Mouse (Mus musculus): ENCODE results near the gene Gpr55. TPM values are rescaled to one million over a fixed set of nuclear protein-coding genes. Genes with fewer than 3 reads are reported as not detected.

Gpr55 gene
- total RNA-seq, 1 experiment = 0.18 TPM

GRCm38 (mm10) chr1:85925183-85925582 is 35.6 kb downstream of the Gpr55 start:
- no peak overlapping the region for H3K9ac ChIP-seq (ENCODE audit: insufficient read depth, low read depth, low read length, poor library complexity, severe bottlenecking)
- H3K36me3 ChIP-seq (ENCODE audit: control insufficient read depth, insufficient read depth, low read length, poor library complexity, severe bottlenecking) = no peaks in the 10 kb centered on the region
- H3K27ac ChIP-seq (ENCODE audit: insufficient read depth, low read depth, low read length, poor library complexity, severe bottlenecking) = no peak overlapping the region
- H3K9me3 ChIP-seq (ENCODE audit: control insufficient read depth, insufficient read depth, low read depth, low read length) = no peaks in the 10 kb centered on the region
- no peaks in the 10 kb centered on the region for H3K4me1 ChIP-seq (ENCODE audit: control insufficient read depth in 2 of 2, insufficient read depth in 2 of 2, low read length in 2 of 2, poor library complexity in 1 of 2)
- in situ Hi-C loops (cut with MboI; ENCODE audit: low sequenced_read_pairs in 2 of 2, unreplicated experiment in 2 of 2) = no loop called here
- H3K4me3 ChIP-seq (ENCODE audit: insufficient read depth in 1 of 2, low read depth in 1 of 2, low read length in 2 of 2, poor library complexity in 1 of 2, severe bottlenecking in 1 of 2) = no peak overlapping the region
- DNase-seq (ENCODE audit: low read depth, low spot score) = no peak
- TF ChIP-seq MAFK (IDR thresholded peaks at IDR 0.05; ENCODE audit: insufficient read depth, low read depth, low read length) (no peak), ZNF384 (IDR thresholded peaks at IDR 0.05; ENCODE audit: low read depth, low read length) (no peak), ZC3H11A (IDR thresholded peaks at IDR 0.05; ENCODE audit: borderline replicate concordance, low read depth, low read length) (no peak), HCFC1 (IDR thresholded peaks at IDR 0.05; ENCODE audit: borderline replicate concordance, insufficient read depth, low read length) (no peak), CHD2 (IDR thresholded peaks at IDR 0.05; ENCODE audit: low read depth, low read length) (no peak)

GRCm38 (mm10) chr1:85922865-85923211 is 38.0 kb downstream of the Gpr55 start:
- H3K9ac ChIP-seq (ENCODE audit: insufficient read depth, low read depth, low read length, poor library complexity, severe bottlenecking) = no peak overlapping the region
- H3K9me3 ChIP-seq (ENCODE audit: control insufficient read depth, insufficient read depth, low read depth, low read length) = no peaks in the 10 kb centered on the region
- H3K4me3 ChIP-seq (ENCODE audit: insufficient read depth in 1 of 2, low read depth in 1 of 2, low read length in 2 of 2, poor library complexity in 1 of 2, severe bottlenecking in 1 of 2) = no peak overlapping the region
- no peaks in the 10 kb centered on the region for H3K36me3 ChIP-seq (ENCODE audit: control insufficient read depth, insufficient read depth, low read length, poor library complexity, severe bottlenecking)
- in situ Hi-C loops (cut with MboI; ENCODE audit: low sequenced_read_pairs in 2 of 2, unreplicated experiment in 2 of 2) = no loop called here
- no peak for DNase-seq (ENCODE audit: low read depth, low spot score)
- TF ChIP-seq ZNF384 (IDR thresholded peaks at IDR 0.05; ENCODE audit: low read depth, low read length) = no peak
- TF ChIP-seq MAFK (IDR thresholded peaks at IDR 0.05; ENCODE audit: insufficient read depth, low read depth, low read length) = no peak
- TF ChIP-seq HCFC1 (IDR thresholded peaks at IDR 0.05; ENCODE audit: borderline replicate concordance, insufficient read depth, low read length) = no peak
- no peak for TF ChIP-seq CHD2 (IDR thresholded peaks at IDR 0.05; ENCODE audit: low read depth, low read length)
- TF ChIP-seq ZC3H11A (IDR thresholded peaks at IDR 0.05; ENCODE audit: borderline replicate concordance, low read depth, low read length) = no peak
- H3K4me1 ChIP-seq (ENCODE audit: control insufficient read depth in 2 of 2, insufficient read depth in 2 of 2, low read length in 2 of 2, poor library complexity in 1 of 2) = no peaks in the 10 kb centered on the region
- H3K27ac ChIP-seq (ENCODE audit: insufficient read depth, low read depth, low read length, poor library complexity, severe bottlenecking) = no peak overlapping the region

- Histone ChIP-seq H3K4me3 (ENCODE audit: insufficient read depth in 1 of 2, low read depth in 1 of 2, low read length in 2 of 2, poor library complexity in 1 of 2, severe bottlenecking in 1 of 2) (no peak overlapping the region), H3K9ac (ENCODE audit: insufficient read depth, low read depth, low read length, poor library complexity, severe bottlenecking) (no peak overlapping the region), H3K9me3 (ENCODE audit: control insufficient read depth, insufficient read depth, low read depth, low read length) (no peaks in the 10 kb centered on the region), H3K4me1 (ENCODE audit: control insufficient read depth in 2 of 2, insufficient read depth in 2 of 2, low read length in 2 of 2, poor library complexity in 1 of 2) (no peaks in the 10 kb centered on the region), H3K27ac (ENCODE audit: insufficient read depth, low read depth, low read length, poor library complexity, severe bottlenecking) (no peak overlapping the region), H3K36me3 (ENCODE audit: control insufficient read depth, insufficient read depth, low read length, poor library complexity, severe bottlenecking) (no peaks in the 10 kb centered on the region)
- in situ Hi-C loops (cut with MboI; ENCODE audit: low sequenced_read_pairs in 2 of 2, unreplicated experiment in 2 of 2) = no loop called here
- TF ChIP-seq ZC3H11A (IDR thresholded peaks at IDR 0.05; ENCODE audit: borderline replicate concordance, low read depth, low read length) (no peak), HCFC1 (IDR thresholded peaks at IDR 0.05; ENCODE audit: borderline replicate concordance, insufficient read depth, low read length) (no peak), ZNF384 (IDR thresholded peaks at IDR 0.05; ENCODE audit: low read depth, low read length) (no peak), MAFK (IDR thresholded peaks at IDR 0.05; ENCODE audit: insufficient read depth, low read depth, low read length) (no peak), CHD2 (IDR thresholded peaks at IDR 0.05; ENCODE audit: low read depth, low read length) (no peak)
- no peak for DNase-seq (ENCODE audit: low read depth, low spot score)
Measured at GRCm38 (mm10) chr1:85922127-85922864, 38.5 kb downstream of the Gpr55 start.

- no peak for TF ChIP-seq ZNF384 (IDR thresholded peaks at IDR 0.05; ENCODE audit: low read depth, low read length)
- TF ChIP-seq HCFC1 (IDR thresholded peaks at IDR 0.05; ENCODE audit: borderline replicate concordance, insufficient read depth, low read length) = no peak
- no peak for TF ChIP-seq ZC3H11A (IDR thresholded peaks at IDR 0.05; ENCODE audit: borderline replicate concordance, low read depth, low read length)
- no peak for TF ChIP-seq CHD2 (IDR thresholded peaks at IDR 0.05; ENCODE audit: low read depth, low read length)
- no peak for TF ChIP-seq MAFK (IDR thresholded peaks at IDR 0.05; ENCODE audit: insufficient read depth, low read depth, low read length)
- in situ Hi-C loops (cut with MboI; ENCODE audit: low sequenced_read_pairs in 2 of 2, unreplicated experiment in 2 of 2) = no loop called here
- no peaks in the 10 kb centered on the region for H3K9me3 ChIP-seq (ENCODE audit: control insufficient read depth, insufficient read depth, low read depth, low read length)
Measured at GRCm38 (mm10) chr1:85921725-85922124, 39.1 kb downstream of the Gpr55 start.

More at GRCm38 (mm10) chr1:85921725-85922124, 39.1 kb downstream of the Gpr55 start:
- Histone ChIP-seq H3K9ac (ENCODE audit: insufficient read depth, low read depth, low read length, poor library complexity, severe bottlenecking) (no peak overlapping the region), H3K4me3 (ENCODE audit: insufficient read depth in 1 of 2, low read depth in 1 of 2, low read length in 2 of 2, poor library complexity in 1 of 2, severe bottlenecking in 1 of 2) (no peak overlapping the region), H3K27ac (ENCODE audit: insufficient read depth, low read depth, low read length, poor library complexity, severe bottlenecking) (no peak overlapping the region), H3K36me3 (ENCODE audit: control insufficient read depth, insufficient read depth, low read length, poor library complexity, severe bottlenecking) (no peaks in the 10 kb centered on the region), H3K4me1 (ENCODE audit: control insufficient read depth in 2 of 2, insufficient read depth in 2 of 2, low read length in 2 of 2, poor library complexity in 1 of 2) (no peaks in the 10 kb centered on the region)
- no peak for DNase-seq (ENCODE audit: low read depth, low spot score)

All from ES-E14 (cell line).